Mouse (Mus musculus): ENCODE results near the gene Irx4. TPM values are rescaled to one million over a fixed set of nuclear protein-coding genes. Genes with fewer than 3 reads are reported as not detected.

The Irx4 gene
- polyA plus RNA-seq, 1 experiment from 2014 or later = 2.8 TPM

- Histone ChIP-seq H3K9ac (no peak overlapping the region), H3K4me2 (replicated peaks) (no peak overlapping the region), H3K27me3 (replicated peaks) (peaks cover 92% of the 10 kb centered on the region), H3K9me3 (no peaks in the 10 kb centered on the region), H3K36me3 (no peaks in the 10 kb centered on the region), H3K4me3 (no peak overlapping the region), H3K27ac (no peak overlapping the region), H3K4me1 (peaks cover 27% of the 10 kb centered on the region)
- ATAC-seq (ENCODE audit: low FRiP score, low read depth) = no peak
These were observed 12.6 kb downstream of the Irx4 start for GRCm38 (mm10) chr13:73272794-73273282.

GRCm38 (mm10) chr13:73273536-73273935, 13.3 kb downstream of the Irx4 start:
- H3K9me3 ChIP-seq = no peaks in the 10 kb centered on the region
- no peak overlapping the region for H3K4me2 ChIP-seq (replicated peaks)
- peaks cover 87% of the 10 kb centered on the region for H3K27me3 ChIP-seq (replicated peaks)
- H3K27ac ChIP-seq = no peak overlapping the region
- peaks cover 24% of the 10 kb centered on the region for H3K4me1 ChIP-seq
- no peak for ATAC-seq (ENCODE audit: low FRiP score, low read depth)
- no peak overlapping the region for H3K4me3 ChIP-seq
- no peaks in the 10 kb centered on the region for H3K36me3 ChIP-seq
- WGBS = 30% methylated on average over 1 of the region's 1 CpGs
- no peak overlapping the region for H3K9ac ChIP-seq

GRCm38 (mm10) chr13:73277361-73277760, 17.1 kb downstream of the Irx4 start:
- no peak for ATAC-seq (ENCODE audit: low FRiP score, low read depth)
- no peak overlapping the region for H3K9ac ChIP-seq
- no peak overlapping the region for H3K27ac ChIP-seq
- H3K36me3 ChIP-seq = no peaks in the 10 kb centered on the region
- no peak overlapping the region for H3K4me2 ChIP-seq (replicated peaks)
- 88% methylated on average over 6 of the region's 6 CpGs for WGBS
- no peak overlapping the region for H3K4me3 ChIP-seq
- peaks cover 52% of the 10 kb centered on the region for H3K27me3 ChIP-seq (replicated peaks)
- no peaks in the 10 kb centered on the region for H3K9me3 ChIP-seq
- 0 out of 2 replicates have a peak, but pooled peaks cover 4% of the 10 kb centered on the region for H3K4me1 ChIP-seq

GRCm38 (mm10) chr13:73277797-73278196, 17.5 kb downstream of the Irx4 start:
- H3K27me3 ChIP-seq (replicated peaks) = peaks cover 47% of the 10 kb centered on the region
- no peak overlapping the region for H3K27ac ChIP-seq
- no peak overlapping the region for H3K9ac ChIP-seq
- no peaks in the 10 kb centered on the region for H3K9me3 ChIP-seq
- no peaks in the 10 kb centered on the region for H3K36me3 ChIP-seq
- WGBS = 67% methylated on average over 1 of the region's 1 CpGs
- H3K4me3 ChIP-seq = no peak overlapping the region
- ATAC-seq (ENCODE audit: low FRiP score, low read depth) = no peak
- H3K4me1 ChIP-seq = no peaks in the 10 kb centered on the region
- H3K4me2 ChIP-seq (replicated peaks) = no peak overlapping the region

DNA sequence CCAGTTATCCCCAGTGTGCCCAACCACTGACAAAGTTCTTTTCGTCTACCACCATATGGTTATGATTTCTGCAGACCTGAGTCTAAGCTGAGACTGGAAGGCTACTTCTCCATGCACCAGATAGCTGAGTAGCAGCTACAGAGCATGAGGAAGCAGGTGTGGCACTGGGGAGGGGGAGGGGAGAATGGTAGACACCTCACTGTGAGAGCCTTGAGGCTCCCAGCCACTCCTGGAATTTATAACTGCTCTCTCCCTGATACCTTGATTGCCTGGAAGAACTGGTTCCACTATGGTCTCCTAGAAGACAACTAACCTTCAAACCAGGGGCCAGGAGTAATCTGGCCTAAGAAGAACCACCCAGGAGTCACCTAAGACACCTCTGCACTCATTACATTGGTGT, 18.9 kb downstream of the Irx4 start:
- peaks cover 33% of the 10 kb centered on the region for H3K27me3 ChIP-seq (replicated peaks)
- no peak overlapping the region for H3K9ac ChIP-seq
- no peak overlapping the region for H3K27ac ChIP-seq
- H3K4me1 ChIP-seq = no peaks in the 10 kb centered on the region
- H3K9me3 ChIP-seq = no peaks in the 10 kb centered on the region
- no peak overlapping the region for H3K4me3 ChIP-seq
- 93% methylated on average over 1 of the region's 1 CpGs for WGBS
- no peak overlapping the region for H3K4me2 ChIP-seq (replicated peaks)
- no peak for ATAC-seq (ENCODE audit: low FRiP score, low read depth)
- H3K36me3 ChIP-seq = no peaks in the 10 kb centered on the region

- Histone ChIP-seq H3K4me2 (replicated peaks) (no peak overlapping the region), H3K9me3 (no peaks in the 10 kb centered on the region), H3K9ac (no peak overlapping the region), H3K27me3 (replicated peaks) (0 out of 2 replicates have a peak, but pooled peaks cover 5% of the 10 kb centered on the region), H3K4me3 (no peak overlapping the region), H3K27ac (no peak overlapping the region), H3K36me3 (no peaks in the 10 kb centered on the region), H3K4me1 (no peaks in the 10 kb centered on the region)
- no peak for ATAC-seq (ENCODE audit: low FRiP score, low read depth)
- 85% methylated on average over 2 of the region's 2 CpGs for WGBS
These were observed 22.1 kb downstream of the Irx4 start for GRCm38 (mm10) chr13:73282407-73282806.

GRCm38 (mm10) chr13:73283534-73283933, 23.3 kb downstream of the Irx4 start:
- Histone ChIP-seq H3K27ac (no peak overlapping the region), H3K9ac (no peak overlapping the region), H3K9me3 (no peaks in the 10 kb centered on the region), H3K4me1 (no peaks in the 10 kb centered on the region), H3K4me2 (replicated peaks) (no peak overlapping the region), H3K36me3 (no peaks in the 10 kb centered on the region), H3K27me3 (replicated peaks) (no peaks in the 10 kb centered on the region), H3K4me3 (no peak overlapping the region)
- no peak for ATAC-seq (ENCODE audit: low FRiP score, low read depth)
- 89% methylated on average over 1 of the region's 1 CpGs for WGBS

GRCm38 (mm10) chr13:73290206-73290605, 29.9 kb downstream of the Irx4 start:
- Histone ChIP-seq H3K9ac (no peak overlapping the region), H3K27ac (no peak overlapping the region), H3K9me3 (no peaks in the 10 kb centered on the region), H3K4me1 (no peaks in the 10 kb centered on the region), H3K27me3 (replicated peaks) (no peaks in the 10 kb centered on the region), H3K4me2 (replicated peaks) (no peak overlapping the region), H3K36me3 (no peaks in the 10 kb centered on the region), H3K4me3 (no peak overlapping the region)
- 90% methylated on average over 6 of the region's 6 CpGs for WGBS
- ATAC-seq (ENCODE audit: low FRiP score, low read depth) = no peak

DNA sequence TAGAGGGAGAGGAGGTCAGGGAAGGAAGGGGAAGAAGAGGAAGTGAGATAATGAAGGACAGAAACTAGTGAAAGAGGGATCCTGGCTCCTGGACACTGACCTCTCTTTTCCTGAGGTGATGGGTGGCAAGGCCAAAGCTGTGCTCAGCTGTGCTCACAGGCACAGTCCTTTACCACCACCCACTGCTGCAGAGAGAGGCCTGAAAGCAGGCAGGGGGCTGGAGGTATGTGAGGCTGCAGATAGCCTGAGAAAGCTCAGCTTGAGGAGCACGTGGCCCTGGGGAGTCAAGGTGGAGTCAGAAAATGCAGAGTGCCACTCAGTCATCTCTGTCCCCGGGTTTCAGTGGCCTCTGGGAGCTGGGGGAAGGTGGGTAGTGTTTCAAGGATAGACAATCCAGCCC, 30.8 kb downstream of the Irx4 start:
- no peak for ATAC-seq (ENCODE audit: low FRiP score, low read depth)
- WGBS = 36% methylated on average over 2 of the region's 2 CpGs
- Histone ChIP-seq H3K36me3 (no peaks in the 10 kb centered on the region), H3K4me2 (replicated peaks) (no peak overlapping the region), H3K9me3 (no peaks in the 10 kb centered on the region), H3K9ac (no peak overlapping the region), H3K4me1 (no peaks in the 10 kb centered on the region), H3K27ac (no peak overlapping the region), H3K27me3 (replicated peaks) (no peaks in the 10 kb centered on the region), H3K4me3 (no peak overlapping the region)

DNA sequence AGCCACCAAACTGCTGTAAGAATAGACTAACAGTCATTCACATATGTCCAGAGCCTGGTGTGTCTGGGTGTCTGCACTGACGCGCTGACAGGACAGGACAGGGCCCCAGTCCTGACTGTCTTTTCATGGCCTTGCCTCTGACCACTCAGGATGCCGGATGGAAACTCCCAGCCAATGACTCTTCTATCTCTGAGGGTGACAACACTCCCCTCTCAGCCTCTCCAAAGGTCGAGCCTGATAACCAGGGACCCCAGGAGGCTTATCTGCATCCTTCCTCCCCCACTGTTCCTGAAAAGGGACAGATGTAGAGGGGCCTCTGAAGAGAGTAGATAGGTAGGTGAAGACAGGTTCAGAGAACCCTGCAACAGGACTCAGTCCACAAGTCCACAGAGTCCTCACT, 38.4 kb downstream of the Irx4 start:
- Histone ChIP-seq H3K4me2 (replicated peaks) (no peak overlapping the region), H3K4me1 (no peaks in the 10 kb centered on the region), H3K27me3 (replicated peaks) (no peaks in the 10 kb centered on the region), H3K27ac (no peak overlapping the region), H3K4me3 (no peak overlapping the region), H3K36me3 (no peaks in the 10 kb centered on the region), H3K9me3 (no peaks in the 10 kb centered on the region), H3K9ac (no peak overlapping the region)
- no peak for ATAC-seq (ENCODE audit: low FRiP score, low read depth)
- 72% methylated on average over 4 of the region's 4 CpGs for WGBS

GRCm38 (mm10) chr13:73299322-73299721, 39.0 kb downstream of the Irx4 start:
- WGBS = 90% methylated on average over 5 of the region's 5 CpGs
- Histone ChIP-seq H3K9me3 (no peaks in the 10 kb centered on the region), H3K4me2 (replicated peaks) (no peak overlapping the region), H3K9ac (no peak overlapping the region), H3K4me3 (no peak overlapping the region), H3K27ac (no peak overlapping the region), H3K4me1 (no peaks in the 10 kb centered on the region), H3K27me3 (replicated peaks) (no peaks in the 10 kb centered on the region), H3K36me3 (no peaks in the 10 kb centered on the region)
- no peak for ATAC-seq (ENCODE audit: low FRiP score, low read depth)

GRCm38 (mm10) chr13:73304729-73305128, 44.5 kb downstream of the Irx4 start:
- H3K9me3 ChIP-seq = no peaks in the 10 kb centered on the region
- H3K27me3 ChIP-seq (replicated peaks) = no peaks in the 10 kb centered on the region
- no peaks in the 10 kb centered on the region for H3K36me3 ChIP-seq
- H3K4me1 ChIP-seq = peaks cover 6% of the 10 kb centered on the region; the same call in 1 of the 2 replicates
- ATAC-seq (ENCODE audit: low FRiP score, low read depth) = no peak
- no peak overlapping the region for H3K9ac ChIP-seq
- no peak overlapping the region for H3K4me2 ChIP-seq (replicated peaks)
- 52% methylated on average over 6 of the region's 6 CpGs for WGBS
- H3K27ac ChIP-seq = no peak overlapping the region
- H3K4me3 ChIP-seq = no peak overlapping the region

- no peak overlapping the region for H3K9ac ChIP-seq
- ATAC-seq (ENCODE audit: low FRiP score, low read depth) = no peak
- H3K9me3 ChIP-seq = no peaks in the 10 kb centered on the region
- H3K27ac ChIP-seq = no peak overlapping the region
- H3K36me3 ChIP-seq = no peaks in the 10 kb centered on the region
- no peak overlapping the region for H3K4me2 ChIP-seq (replicated peaks)
- 39% methylated on average over 8 of the region's 8 CpGs for WGBS
- 0 out of 2 replicates have a peak, but pooled peaks cover 1% of the 10 kb centered on the region for H3K27me3 ChIP-seq (replicated peaks)
- H3K4me1 ChIP-seq = peaks cover 6% of the 10 kb centered on the region; the same call in 1 of the 2 replicates
- H3K4me3 ChIP-seq = no peak overlapping the region
These were observed 45.3 kb downstream of the Irx4 start for GRCm38 (mm10) chr13:73305398-73306084.
